Mouse (Mus musculus): ENCODE results near the gene Asphd2. TPM values are rescaled to one million over a fixed set of nuclear protein-coding genes. Genes with fewer than 3 reads are reported as not detected.

Gene Asphd2
- polyA plus RNA-seq, 1 experiment: 1.5 TPM

- H3K27ac ChIP-seq (replicated peaks; ENCODE audit: low read depth, low read length): no peak overlapping the region
- no peak overlapping the region for H3K4me3 ChIP-seq (ENCODE audit: insufficient read depth, low read depth, low read length)
- no peaks in the 10 kb centered on the region for H3K4me1 ChIP-seq (ENCODE audit: control insufficient read depth, insufficient read depth, insufficient read length, low read length)
Observed at GRCm38 (mm10) chr5:112406017-112406416, 11.4 kb upstream of the Asphd2 start.

- no peaks in the 10 kb centered on the region for H3K4me1 ChIP-seq (ENCODE audit: control insufficient read depth, insufficient read depth, insufficient read length, low read length)
- H3K4me3 ChIP-seq (ENCODE audit: insufficient read depth, low read depth, low read length): no peak overlapping the region
- H3K27ac ChIP-seq (replicated peaks; ENCODE audit: low read depth, low read length): no peak overlapping the region
Observed at GRCm38 (mm10) chr5:112402437-112402836, 7.8 kb upstream of the Asphd2 start.

- Histone ChIP-seq H3K27ac (replicated peaks; ENCODE audit: low read depth, low read length) (no peak overlapping the region), H3K4me3 (ENCODE audit: insufficient read depth, low read depth, low read length) (no peak overlapping the region), H3K4me1 (ENCODE audit: control insufficient read depth, insufficient read depth, insufficient read length, low read length) (no peaks in the 10 kb centered on the region)
Observed at GRCm38 (mm10) chr5:112399284-112399683, 4.6 kb upstream of the Asphd2 start.

DNA sequence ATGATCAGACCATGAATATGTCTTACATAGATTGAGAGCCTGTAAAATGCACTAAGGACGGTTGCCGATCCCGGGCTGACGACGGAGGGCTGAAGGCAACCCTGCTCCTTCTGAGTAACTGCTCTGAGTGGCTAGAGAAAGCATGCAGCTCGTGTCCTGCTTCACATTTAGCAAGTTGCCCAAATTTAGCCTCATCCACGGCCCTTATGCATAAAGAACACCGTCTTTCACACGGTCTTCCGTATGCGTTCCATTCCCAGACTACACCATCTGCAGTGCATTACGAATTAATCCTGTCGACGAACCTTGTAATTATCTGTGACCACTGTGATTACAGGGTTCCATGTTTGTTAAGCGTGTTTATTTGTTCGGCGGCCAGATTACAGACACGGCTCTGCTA lies 1.4 kb upstream of the Asphd2 start:
- H3K4me3 ChIP-seq (ENCODE audit: insufficient read depth, low read depth, low read length): no peak overlapping the region
- H3K4me1 ChIP-seq (ENCODE audit: control insufficient read depth, insufficient read depth, insufficient read length, low read length): no peaks in the 10 kb centered on the region
- no peak overlapping the region for H3K27ac ChIP-seq (replicated peaks; ENCODE audit: low read depth, low read length)

- Histone ChIP-seq H3K4me1 (ENCODE audit: control insufficient read depth, insufficient read depth, insufficient read length, low read length) (no peaks in the 10 kb centered on the region), H3K27ac (replicated peaks; ENCODE audit: low read depth, low read length) (no peak overlapping the region), H3K4me3 (ENCODE audit: insufficient read depth, low read depth, low read length) (0 out of 2 replicates have a peak overlapping the region, but pooled peaks have one; percentile 10)
Observed at GRCm38 (mm10) chr5:112394415-112394763, 277 bp downstream of the Asphd2 start.

DNA sequence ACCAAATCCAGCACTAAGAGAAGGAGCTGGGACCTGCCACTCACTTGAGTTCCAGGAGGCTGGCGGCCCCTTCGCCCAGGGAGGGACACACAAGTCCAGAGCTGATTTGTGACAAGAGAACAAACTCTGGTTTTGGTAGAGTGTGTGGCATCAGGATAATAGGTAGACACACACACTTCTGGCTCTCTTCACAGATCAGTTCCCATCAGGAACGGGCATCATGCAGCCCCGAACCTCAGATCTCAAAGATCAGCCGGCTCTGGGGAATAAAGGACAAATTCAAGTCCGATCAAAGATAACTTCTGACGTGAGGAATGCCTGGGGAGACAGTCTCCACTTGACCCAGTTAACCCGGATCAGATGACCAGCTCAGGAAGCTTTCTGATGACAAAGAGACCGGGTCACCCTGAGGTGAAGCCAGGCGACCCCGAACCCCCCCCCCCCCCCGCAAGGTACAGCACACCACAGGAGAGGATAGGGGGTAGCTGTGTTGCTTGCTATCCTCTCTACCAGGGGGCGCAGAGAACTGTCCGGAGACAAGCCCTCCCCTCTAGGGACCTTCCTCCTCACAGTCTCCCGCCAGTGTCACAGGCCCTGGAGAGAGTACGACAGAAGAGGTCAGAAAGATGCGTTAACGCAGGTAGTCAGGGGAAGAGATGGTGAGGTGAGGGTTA lies 788 bp downstream of the Asphd2 start:
- Histone ChIP-seq H3K4me3 (ENCODE audit: insufficient read depth, low read depth, low read length) (0 out of 2 replicates have a peak overlapping the region, but pooled peaks have one; percentile 10), H3K27ac (replicated peaks; ENCODE audit: low read depth, low read length) (no peak overlapping the region), H3K4me1 (ENCODE audit: control insufficient read depth, insufficient read depth, insufficient read length, low read length) (no peaks in the 10 kb centered on the region)

- H3K4me3 ChIP-seq (ENCODE audit: insufficient read depth, low read depth, low read length): no peak overlapping the region
- no peak overlapping the region for H3K27ac ChIP-seq (replicated peaks; ENCODE audit: low read depth, low read length)
- H3K4me1 ChIP-seq (ENCODE audit: control insufficient read depth, insufficient read depth, insufficient read length, low read length): no peaks in the 10 kb centered on the region
Observed at GRCm38 (mm10) chr5:112391676-112392323, 2.9 kb downstream of the Asphd2 start.

DNA sequence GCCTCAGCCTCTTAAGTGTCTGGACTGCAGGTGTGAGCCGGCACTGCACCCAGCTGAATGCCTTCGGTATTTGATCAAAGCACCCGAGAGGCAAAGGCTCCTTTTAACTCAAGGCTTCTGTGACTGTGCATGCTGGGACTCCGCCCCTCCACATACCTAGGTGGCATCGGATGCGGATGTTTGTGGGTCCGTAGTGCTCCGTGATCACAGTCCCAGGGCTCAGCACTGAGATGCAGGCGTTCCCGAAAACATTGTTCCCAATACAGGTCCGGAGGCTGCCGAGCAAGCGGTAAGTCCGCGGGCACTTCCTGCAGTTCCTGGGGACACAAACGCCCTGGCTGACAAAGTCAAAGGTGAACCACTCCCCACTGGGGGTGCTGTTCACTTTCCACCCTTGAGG lies 3.7 kb downstream of the Asphd2 start:
- H3K4me1 ChIP-seq (ENCODE audit: control insufficient read depth, insufficient read depth, insufficient read length, low read length): no peaks in the 10 kb centered on the region
- no peak overlapping the region for H3K4me3 ChIP-seq (ENCODE audit: insufficient read depth, low read depth, low read length)
- no peak overlapping the region for H3K27ac ChIP-seq (replicated peaks; ENCODE audit: low read depth, low read length)

DNA sequence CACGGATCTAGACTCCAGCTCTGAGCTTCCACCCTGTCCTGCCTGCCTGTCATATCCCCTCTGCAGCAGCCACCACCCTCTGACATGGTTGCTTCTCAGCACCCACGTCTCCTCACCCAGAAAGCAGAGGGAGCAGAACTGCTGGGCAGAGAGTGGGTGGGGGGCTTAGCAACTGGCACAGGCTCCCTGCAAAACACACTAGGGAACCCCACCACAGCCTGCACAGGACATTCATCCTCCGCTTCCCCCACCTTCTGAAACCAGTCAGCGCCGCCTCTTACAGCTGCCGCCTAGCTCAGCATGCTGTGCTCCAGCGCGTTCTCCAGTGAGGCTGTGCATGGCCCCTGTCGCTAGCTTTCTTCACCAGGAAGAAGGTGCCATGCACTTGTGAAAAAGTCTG lies 5.3 kb downstream of the Asphd2 start:
- no peaks in the 10 kb centered on the region for H3K4me1 ChIP-seq (ENCODE audit: control insufficient read depth, insufficient read depth, insufficient read length, low read length)
- H3K4me3 ChIP-seq (ENCODE audit: insufficient read depth, low read depth, low read length): no peak overlapping the region
- no peak overlapping the region for H3K27ac ChIP-seq (replicated peaks; ENCODE audit: low read depth, low read length)

GRCm38 (mm10) chr5:112385973-112386372 lies 8.7 kb downstream of the Asphd2 start:
- H3K27ac ChIP-seq (replicated peaks; ENCODE audit: low read depth, low read length): no peak overlapping the region

DNA sequence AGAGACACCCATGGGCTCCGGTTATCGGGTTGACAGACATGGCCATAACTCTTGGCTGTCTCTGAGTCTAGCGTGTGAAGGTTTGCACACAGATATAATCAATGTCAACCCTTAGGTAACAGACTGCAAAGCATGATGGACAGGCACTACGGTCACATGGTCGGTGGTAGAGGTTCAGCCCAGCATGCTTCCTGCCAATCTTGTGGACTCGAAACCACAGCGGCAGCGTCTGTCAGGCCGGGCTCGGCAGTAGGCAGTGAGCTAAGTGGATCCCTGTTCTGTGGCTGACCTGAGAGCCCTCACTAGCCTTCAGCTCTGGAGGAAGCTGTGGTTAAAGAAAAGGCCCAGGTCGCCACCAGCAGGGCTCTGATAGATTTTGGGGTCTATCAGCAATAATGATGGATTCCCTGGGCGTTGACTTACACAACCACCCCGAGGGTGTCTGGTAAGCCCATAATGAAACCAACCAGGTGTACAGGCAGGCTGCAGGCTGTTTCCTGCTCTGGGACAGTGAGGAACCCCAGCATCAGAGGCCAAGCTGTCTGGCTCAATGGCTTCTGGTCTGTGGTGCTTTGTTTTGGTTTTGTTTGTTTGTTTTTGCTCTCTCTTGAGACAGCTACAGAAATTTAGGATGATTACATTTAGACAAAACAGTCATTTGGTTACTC lies 9.7 kb downstream of the Asphd2 start:
- Histone ChIP-seq H3K27ac (replicated peaks; ENCODE audit: low read depth, low read length) (no peak overlapping the region), H3K4me3 (ENCODE audit: insufficient read depth, low read depth, low read length) (no peak overlapping the region), H3K4me1 (ENCODE audit: control insufficient read depth, insufficient read depth, insufficient read length, low read length) (peaks cover 5% of the 10 kb centered on the region; the same call in 1 of the 2 replicates)

More at GRCm38 (mm10) chr5:112385973-112386372, 8.7 kb downstream of the Asphd2 start:
- Histone ChIP-seq H3K4me3 (ENCODE audit: insufficient read depth, low read depth, low read length) (no peak overlapping the region), H3K4me1 (ENCODE audit: control insufficient read depth, insufficient read depth, insufficient read length, low read length) (peaks cover 5% of the 10 kb centered on the region; the same call in 1 of the 2 replicates)

DNA sequence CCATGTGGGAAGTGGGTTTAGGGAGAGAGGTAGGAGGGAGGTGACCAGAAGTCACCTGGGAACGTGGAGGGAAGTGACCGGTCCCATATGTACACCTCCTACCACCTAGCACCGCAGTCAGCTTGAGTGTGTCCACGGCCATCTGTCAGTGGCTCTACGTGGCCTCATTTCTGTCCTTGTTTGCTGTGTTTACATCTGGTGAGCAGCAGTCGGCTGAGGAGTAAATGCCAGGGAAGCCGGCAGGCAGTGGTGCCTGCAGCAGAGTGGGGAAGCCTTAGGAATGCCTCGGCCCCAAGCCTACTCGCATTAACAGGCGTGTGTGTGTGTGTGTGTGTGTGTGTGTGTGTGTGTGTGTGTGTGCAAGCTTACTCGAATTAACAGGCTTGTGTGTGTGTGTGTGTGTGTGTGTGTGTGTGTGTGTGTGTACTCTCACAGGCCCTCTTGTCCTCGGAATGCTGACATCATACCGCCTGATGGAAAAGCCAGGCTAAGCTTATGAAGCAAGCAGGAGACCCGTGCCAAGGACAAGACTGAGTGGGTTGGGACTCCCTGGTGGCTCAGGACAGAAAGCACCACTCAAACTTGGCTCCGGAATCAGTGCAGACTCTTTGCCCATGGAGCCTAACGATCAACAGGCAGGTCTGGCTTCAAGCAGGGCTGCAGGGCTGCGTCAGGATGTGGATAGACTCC lies 11.9 kb downstream of the Asphd2 start:
- Histone ChIP-seq H3K4me1 (ENCODE audit: control insufficient read depth, insufficient read depth, insufficient read length, low read length) (peaks cover 5% of the 10 kb centered on the region; the same call in 1 of the 2 replicates), H3K4me3 (ENCODE audit: insufficient read depth, low read depth, low read length) (no peak overlapping the region), H3K27ac (replicated peaks; ENCODE audit: low read depth, low read length) (peak overlapping the region; percentile 10; the same call in 1 of the 2 replicates)

GRCm38 (mm10) chr5:112382042-112382441 lies 12.6 kb downstream of the Asphd2 start:
- Histone ChIP-seq H3K4me3 (ENCODE audit: insufficient read depth, low read depth, low read length) (no peak overlapping the region), H3K4me1 (ENCODE audit: control insufficient read depth, insufficient read depth, insufficient read length, low read length) (peaks cover 9% of the 10 kb centered on the region; the same call in 1 of the 2 replicates), H3K27ac (replicated peaks; ENCODE audit: low read depth, low read length) (no peak overlapping the region)

- Histone ChIP-seq H3K27ac (replicated peaks; ENCODE audit: low read depth, low read length) (no peak overlapping the region), H3K4me3 (ENCODE audit: insufficient read depth, low read depth, low read length) (no peak overlapping the region), H3K4me1 (ENCODE audit: control insufficient read depth, insufficient read depth, insufficient read length, low read length) (peaks cover 9% of the 10 kb centered on the region; the same call in 1 of the 2 replicates)
Observed at GRCm38 (mm10) chr5:112381154-112381553, 13.5 kb downstream of the Asphd2 start.

GRCm38 (mm10) chr5:112378716-112379115 lies 15.9 kb downstream of the Asphd2 start:
- H3K4me1 ChIP-seq (ENCODE audit: control insufficient read depth, insufficient read depth, insufficient read length, low read length): peaks cover 9% of the 10 kb centered on the region; the same call in 1 of the 2 replicates
- peak overlapping the region; percentile 26; the same call in 1 of the 2 replicates for H3K27ac ChIP-seq (replicated peaks; ENCODE audit: low read depth, low read length)
- H3K4me3 ChIP-seq (ENCODE audit: insufficient read depth, low read depth, low read length): no peak overlapping the region
